Comparison of ENCODE assay signal across 18 mouse cellular contexts in the genomic region with DNA sequence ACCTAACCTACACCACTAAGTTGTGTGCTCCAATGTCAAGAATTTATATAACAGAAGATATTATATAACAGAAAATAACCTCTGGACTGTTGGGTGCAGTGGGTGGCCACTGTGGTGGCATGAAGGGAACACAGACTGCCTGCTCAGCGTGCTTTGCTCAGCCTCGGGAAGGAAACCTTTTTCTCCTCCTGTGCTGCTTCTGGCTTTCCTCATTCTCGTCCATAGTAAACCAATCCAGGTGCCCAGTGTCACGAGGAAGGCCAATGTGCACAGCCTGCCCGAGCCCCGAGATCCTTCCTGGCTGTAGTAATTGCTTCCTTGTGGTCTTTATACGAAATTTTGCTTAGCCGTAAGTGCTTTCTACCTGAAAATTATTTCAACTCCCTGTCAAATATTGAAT. TPM values are rescaled to one million over a fixed set of nuclear protein-coding genes. Genes with fewer than 3 reads are reported as not detected.
DNase-seq lines count a peak whose midpoint lies in the region; ATAC-seq and TF ChIP-seq lines count a peak whose summit lies in the region.
"Had no signal": no experiment of that assay in that cellular context is flagged by ENCODE, and none has a peak within 500 bp of the region (broad histone marks: within the 10 kb centered on the region; RNA-seq: fewer than 3 reads in every experiment).

No protein-coding gene starts in this region.

- no peak for ATAC-seq in heart, embryonic 16.5 days (replicated peaks; ENCODE audit: extremely low read depth, insufficient read depth, low FRiP score)
- ATAC-seq in limb, embryonic 14.5 days (ENCODE audit: low FRiP score, low read depth): no peak
- ATAC-seq: CD4-positive, CD25-positive, alpha-beta regulatory T cell, adult 4 months had no signal

- H3K4me2 ChIP-seq in heart, embryonic 16.5 days (ENCODE audit: low read depth, low read length): peak overlapping the region; percentile 81
- H3K4me2 ChIP-seq in limb, embryonic 14.5 days (replicated peaks; ENCODE audit: low read depth, low read length, severe bottlenecking): peak overlapping the region; percentile 63

- H3K4me3 ChIP-seq in heart, embryonic 16.5 days (ENCODE audit: low read length): peak overlapping the region; percentile 55
- H3K4me3 ChIP-seq in limb, embryonic 14.5 days (replicated peaks; ENCODE audit: low read length): no peak overlapping the region

- H3K4me1 ChIP-seq in heart, embryonic 16.5 days (ENCODE audit: control insufficient read depth, insufficient read depth, low read length): peaks cover 6% of the 10 kb centered on the region; the same call in 1 of the 2 replicates
- H3K4me1 ChIP-seq in limb, embryonic 14.5 days (ENCODE audit: control insufficient read depth, insufficient read depth, low read length): peaks cover 8% of the 10 kb centered on the region

- 69% methylated on average over 8 of the region's 8 CpGs for WGBS in heart, embryonic 16.5 days
- WGBS in limb, embryonic 14.5 days: 32% methylated on average over 8 of the region's 8 CpGs

- no peaks in the 10 kb centered on the region for H3K36me3 ChIP-seq in heart, embryonic 16.5 days (ENCODE audit: control insufficient read depth, insufficient read depth)
- no peaks in the 10 kb centered on the region for H3K36me3 ChIP-seq in limb, embryonic 14.5 days (ENCODE audit: control insufficient read depth, insufficient read depth, low read length)
- H3K36me3 ChIP-seq: forebrain, embryonic 15.5 days; G1E; hindbrain, embryonic 15.5 days; midbrain, embryonic 12.5 days had no signal

- no peak for TF ChIP-seq POLR2A in limb, embryonic 14.5 days (IDR thresholded peaks at IDR 0.05; ENCODE audit: borderline replicate concordance, extremely low read depth, insufficient read depth, insufficient read length)

- no peak overlapping the region for H3K27ac ChIP-seq in heart, embryonic 16.5 days (ENCODE audit: low read length)
- H3K27ac ChIP-seq in limb, embryonic 14.5 days (replicated peaks; ENCODE audit: low read depth, low read length): no peak overlapping the region
- H3K27ac ChIP-seq: forebrain, embryonic 15.5 days; hindbrain, embryonic 15.5 days; liver, embryonic 14.5 days; midbrain, embryonic 12.5 days had no signal

- no peak overlapping the region; the same call in 1 of the 2 replicates for H3K9ac ChIP-seq in heart, embryonic 16.5 days (ENCODE audit: low read length)
- H3K9ac ChIP-seq in limb, embryonic 14.5 days (ENCODE audit: low read depth, low read length, severe bottlenecking): no peak overlapping the region
- H3K9ac ChIP-seq: hindbrain, embryonic 15.5 days; liver, embryonic 14.5 days had no signal

- H3K9me3 ChIP-seq in heart, embryonic 16.5 days (replicated peaks; ENCODE audit: control insufficient read depth, low read length): no peaks in the 10 kb centered on the region
- H3K9me3 ChIP-seq in limb, embryonic 14.5 days (ENCODE audit: control insufficient read depth, low read length): no peaks in the 10 kb centered on the region
- H3K9me3 ChIP-seq: forebrain, embryonic 15.5 days; G1E; hindbrain, embryonic 15.5 days; midbrain, embryonic 12.5 days had no signal

- DNase-seq in embryo, embryonic 11 days: peak; percentile 27
- no peak for DNase-seq in embryo, embryonic 10 days (ENCODE audit: low spot score)
- DNase-seq in heart, adult 8-10 months (ENCODE audit: low spot score): no peak
- peak; percentile 62 for DNase-seq in kidney, adult 9 months
- no peak for DNase-seq in kidney, postnatal 4 days
- DNase-seq in limb, embryonic 14.5 days (ENCODE audit: low spot score): no peak
- DNase-seq in spleen, postnatal 4 days (ENCODE audit: low spot score in 2 of 2): no peak
- DNase-seq: cerebellum, adult 9-10 months; heart, postnatal 10 days; left cerebral cortex, postnatal 4 days; right cerebral cortex, postnatal 14 days had no signal

- H3K27me3 ChIP-seq in heart, embryonic 16.5 days (ENCODE audit: control insufficient read depth, insufficient read depth, low read length): peaks cover 16% of the 10 kb centered on the region
- H3K27me3 ChIP-seq in limb, embryonic 14.5 days (ENCODE audit: control insufficient read depth, insufficient read depth, low read length): peaks cover 11% of the 10 kb centered on the region; the same call in 1 of the 2 replicates

RNA-seq across cellular contexts. Expression of a gene that starts 1.0 kb away (rescaled TPM):
- polyA plus RNA-seq in heart, embryonic 16.5 days (2015; fragmentation: Nextera tagmentation; extraction: Ambion mirVana): 33.5 and 37.5 TPM in 2 replicates
- 1 to 10 TPM; 4.5 to 7.9 (median 6.6) TPM for total RNA-seq in heart, adult 8-10 months (2022)
- 59.9 and 70.6 TPM in 2 replicates for polyA plus RNA-seq in limb, embryonic 14.5 days (2012; rRNA removed)
- 32.0 and 38.3 TPM in 2 replicates for polyA plus RNA-seq in limb, embryonic 14.5 days (2014; fragmentation: Nextera tagmentation; extraction: Ambion mirVana)
- total RNA-seq: G1E had no signal
- polyA plus RNA-seq: CD4-positive, CD25-positive, alpha-beta regulatory T cell, adult 4 months; G1E had no signal

RNA-seq across cellular contexts. Expression of a gene that starts 50.9 kb away (rescaled TPM):
- polyA plus RNA-seq in heart, embryonic 16.5 days (2015; fragmentation: Nextera tagmentation; extraction: Ambion mirVana): 3.0 and 3.1 TPM in 2 replicates
- total RNA-seq in heart, adult 8-10 months (2022): 10 to 100 TPM in 1 of 4 experiments, 1 to 10 TPM in 3; 4.6 to 10.2 (median 6.6) TPM
- 27.3 and 28.1 TPM in 2 replicates for polyA plus RNA-seq in limb, embryonic 14.5 days (2012; rRNA removed)
- 5.6 and 6.9 TPM in 2 replicates for polyA plus RNA-seq in limb, embryonic 14.5 days (2014; fragmentation: Nextera tagmentation; extraction: Ambion mirVana)

Comparison
In these comparisons a context has a peak if more than half of its experiments do, and no peak if none do; other contexts are left out.
1. DNase-seq: peak in embryo, embryonic 11 days (single experiment) and kidney, adult 9 months (single experiment); none in embryo, embryonic 10 days (single experiment), heart, adult 8-10 months (single experiment), kidney, postnatal 4 days (0 of 2), limb, embryonic 14.5 days (single experiment) and spleen, postnatal 4 days (0 of 2).